Mouse (Mus musculus): ENCODE data around the gene Mchr1. TPM values are rescaled to one million over a fixed set of nuclear protein-coding genes. Genes with fewer than 3 reads are reported as not detected.

Mchr1 gene
- total and polyA plus RNA-seq, 3 experiments = 0.17 to 0.55 (median 0.45) TPM

DNA sequence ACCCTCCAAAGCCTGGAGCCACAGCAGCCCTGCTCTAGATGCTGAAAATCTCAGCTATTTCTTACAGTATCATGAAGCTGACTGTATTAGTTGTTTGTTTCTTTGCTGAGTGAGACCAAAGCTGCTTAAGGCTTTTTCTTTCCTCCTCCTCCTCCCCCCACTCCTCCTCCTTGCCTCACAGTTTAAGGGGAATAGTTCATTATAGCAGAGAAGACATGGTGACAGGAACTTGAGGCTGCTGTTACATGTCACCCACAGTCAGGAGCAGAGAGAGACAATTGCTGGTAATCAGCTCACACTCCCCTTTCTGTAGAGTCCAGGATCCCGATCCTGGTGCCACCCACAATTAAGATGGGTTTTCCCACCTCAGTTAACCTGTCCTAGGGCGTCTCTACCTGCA lies 38.1 kb downstream of the Mchr1 start:
- DNase-seq = no peak

DNA sequence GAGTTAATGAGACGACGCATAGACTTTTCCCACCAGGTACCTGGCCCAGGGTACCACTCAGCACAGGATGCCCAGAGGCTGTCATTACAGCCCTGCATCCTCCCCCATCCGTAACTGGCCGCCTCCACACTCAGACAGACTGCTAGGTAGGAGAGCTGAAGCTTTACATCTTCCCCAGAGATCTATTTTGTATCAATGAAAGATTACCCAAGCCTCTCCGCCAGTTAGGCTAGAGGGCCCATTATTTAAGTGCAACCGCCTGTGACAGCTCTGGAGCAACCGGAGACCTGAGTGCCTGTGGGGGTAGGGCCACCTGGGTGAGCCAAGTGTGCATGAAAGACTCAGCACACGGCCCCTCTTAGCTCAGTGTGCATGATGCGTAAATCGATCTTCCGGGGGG lies 42.6 kb downstream of the Mchr1 start:
- no peak for DNase-seq

DNA sequence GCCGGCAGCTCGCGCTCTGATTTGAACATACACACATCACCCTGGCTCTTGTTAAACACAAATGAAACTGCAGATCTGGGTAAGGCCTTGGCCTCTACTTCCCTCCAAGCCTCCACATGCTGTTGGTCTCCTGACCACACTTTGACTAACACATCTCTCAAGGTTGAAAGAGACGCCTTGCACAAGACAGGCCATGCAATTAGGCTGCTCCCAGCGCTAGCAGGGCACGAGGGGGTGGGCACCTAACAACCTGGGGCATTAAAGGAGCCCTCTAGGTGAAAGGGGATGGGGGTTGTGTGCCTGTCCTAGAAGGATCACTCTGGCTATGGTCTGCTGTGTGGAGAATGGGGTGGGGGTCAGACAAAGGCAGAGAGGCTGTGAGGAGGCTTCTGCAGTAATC lies 43.4 kb downstream of the Mchr1 start:
- DNase-seq = peak; percentile 64

DNA sequence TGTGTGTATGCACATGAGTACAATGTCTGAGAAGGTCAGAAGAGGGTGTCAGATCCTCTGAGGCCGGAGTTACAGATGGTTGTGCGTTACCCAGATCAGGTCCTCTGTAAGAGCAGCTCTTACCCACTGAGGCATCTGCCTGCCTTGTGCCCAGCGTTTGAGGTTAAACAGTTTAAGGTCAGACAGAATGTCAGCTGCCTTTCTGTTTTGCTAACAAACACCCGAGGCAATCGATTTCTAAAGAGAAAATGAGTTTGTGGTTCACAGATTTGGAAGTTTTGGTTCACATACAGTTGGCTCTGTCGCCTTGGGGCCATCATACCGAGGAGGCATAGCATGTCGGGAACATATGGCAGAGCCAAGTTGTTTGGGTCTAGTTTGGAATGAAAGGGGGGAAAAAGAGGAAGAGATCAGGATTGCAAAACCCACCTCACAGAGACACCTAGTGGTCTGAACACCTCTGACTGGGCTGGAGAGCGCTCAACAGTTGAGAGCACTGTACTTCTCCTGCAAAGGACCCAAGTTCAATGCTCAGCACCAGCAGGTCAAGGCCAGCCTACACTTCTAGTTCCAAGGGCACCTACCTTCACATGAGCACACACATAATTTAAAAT lies 48.9 kb downstream of the Mchr1 start:
- no peak for DNase-seq

Other genes starting within 250 kb of the Mchr1 start
- 10 to 100 TPM; 27.3 to 30.0 TPM for gene Mrtfa, start 44.7 kb upstream of the Mchr1 start, total RNA-seq (2021)
- 33.0 and 39.6 TPM in 2 replicates for gene Mrtfa, start 44.7 kb upstream of the Mchr1 start, polyA plus RNA-seq (2012; rRNA removed)
- gene Slc25a17, start 125.3 kb downstream of the Mchr1 start, total RNA-seq (2021) = 10 to 100 TPM; 77.4 to 99.9 TPM
- 16.8 and 19.8 TPM in 2 replicates for gene Slc25a17, start 125.3 kb downstream of the Mchr1 start, polyA plus RNA-seq (2012; rRNA removed)
- gene St13, start 164.6 kb downstream of the Mchr1 start, total RNA-seq (2021) = 100 to 1,000 TPM; 246 to 354 TPM
- gene St13, start 164.6 kb downstream of the Mchr1 start, polyA plus RNA-seq (2012; rRNA removed) = 31.1 and 40.3 TPM in 2 replicates
- gene Xpnpep3, start 164.6 kb downstream of the Mchr1 start, total RNA-seq (2021) = 10 to 100 TPM; 27.7 to 34.8 TPM
- gene Xpnpep3, start 164.6 kb downstream of the Mchr1 start, polyA plus RNA-seq (2012; rRNA removed) = 7.7 and 12.0 TPM in 2 replicates
- not detected for gene Dnajb7, start 172.8 kb downstream of the Mchr1 start, total RNA-seq (2021)
- not detected in 2 replicates for gene Dnajb7, start 172.8 kb downstream of the Mchr1 start, polyA plus RNA-seq (2012; rRNA removed)
- gene Rbx1, start 230.8 kb downstream of the Mchr1 start, total RNA-seq (2021) = 100 to 1,000 TPM; 128 to 150 TPM
- gene Rbx1, start 230.8 kb downstream of the Mchr1 start, polyA plus RNA-seq (2012; rRNA removed) = 13.8 and 16.8 TPM in 2 replicates

All from adrenal gland, adult 2 months (tissue).